Mouse (Mus musculus): ENCODE data around the gene Ly86.

- TF ChIP-seq CTCF (IDR thresholded peaks at IDR 0.05; ENCODE audit: low read depth), result no peak
- no peak for TF ChIP-seq EP300 (IDR thresholded peaks at IDR 0.05; ENCODE audit: low read depth)
Observed at GRCm38 (mm10) chr13:37433730-37434129, 88.7 kb downstream of the Ly86 start.
